Mouse (Mus musculus): ENCODE results near the gene Dot1l.

Dot1l gene

GRCm38 (mm10) chr10:80757717-80758116 lies 2.7 kb downstream of the Dot1l start:
- no peak for DNase-seq (ENCODE audit: extremely low read depth, low read depth, low spot score)

- no peak for DNase-seq (ENCODE audit: extremely low read depth, low read depth, low spot score)
These were observed 3.6 kb downstream of the Dot1l start for GRCm38 (mm10) chr10:80758651-80759050.

GRCm38 (mm10) chr10:80760596-80761524 lies 5.9 kb downstream of the Dot1l start:
- no peak for DNase-seq (ENCODE audit: extremely low read depth, low read depth, low spot score)

- DNase-seq (ENCODE audit: extremely low read depth, low read depth, low spot score) = no peak
These were observed 6.8 kb downstream of the Dot1l start for GRCm38 (mm10) chr10:80761821-80762220.

- DNase-seq (ENCODE audit: extremely low read depth, low read depth, low spot score) = no peak
These were observed 8.5 kb downstream of the Dot1l start for GRCm38 (mm10) chr10:80763502-80763901.

GRCm38 (mm10) chr10:80765746-80766145 lies 10.7 kb downstream of the Dot1l start:
- no peak for DNase-seq (ENCODE audit: extremely low read depth, low read depth, low spot score)

GRCm38 (mm10) chr10:80766161-80766815 lies 11.3 kb downstream of the Dot1l start:
- no peak for DNase-seq (ENCODE audit: extremely low read depth, low read depth, low spot score)

GRCm38 (mm10) chr10:80768365-80768764 lies 13.4 kb downstream of the Dot1l start:
- DNase-seq (ENCODE audit: extremely low read depth, low read depth, low spot score) = no peak

- no peak for DNase-seq (ENCODE audit: extremely low read depth, low read depth, low spot score)
These were observed 18.8 kb downstream of the Dot1l start for GRCm38 (mm10) chr10:80773816-80774215.

- DNase-seq (ENCODE audit: extremely low read depth, low read depth, low spot score) = no peak
These were observed 19.5 kb downstream of the Dot1l start for GRCm38 (mm10) chr10:80774549-80774948.

- DNase-seq (ENCODE audit: extremely low read depth, low read depth, low spot score) = no peak
These were observed 20.0 kb downstream of the Dot1l start for GRCm38 (mm10) chr10:80774981-80775380.

- DNase-seq (ENCODE audit: extremely low read depth, low read depth, low spot score) = no peak
These were observed 20.7 kb downstream of the Dot1l start for GRCm38 (mm10) chr10:80775731-80776130.

- DNase-seq (ENCODE audit: extremely low read depth, low read depth, low spot score) = no peak
These were observed 21.4 kb downstream of the Dot1l start for GRCm38 (mm10) chr10:80776358-80776869.

- no peak for DNase-seq (ENCODE audit: extremely low read depth, low read depth, low spot score)
These were observed 22.1 kb downstream of the Dot1l start for GRCm38 (mm10) chr10:80777123-80777522.

GRCm38 (mm10) chr10:80779565-80779964 lies 24.6 kb downstream of the Dot1l start:
- DNase-seq (ENCODE audit: extremely low read depth, low read depth, low spot score) = no peak

- DNase-seq (ENCODE audit: extremely low read depth, low read depth, low spot score) = no peak
These were observed 29.3 kb downstream of the Dot1l start for GRCm38 (mm10) chr10:80784302-80784701.

- no peak for DNase-seq (ENCODE audit: extremely low read depth, low read depth, low spot score)
These were observed 29.9 kb downstream of the Dot1l start for GRCm38 (mm10) chr10:80784871-80785270.

- DNase-seq (ENCODE audit: extremely low read depth, low read depth, low spot score) = no peak
These were observed 31.0 kb downstream of the Dot1l start for GRCm38 (mm10) chr10:80785963-80786362.

GRCm38 (mm10) chr10:80787517-80787916 lies 32.5 kb downstream of the Dot1l start:
- no peak for DNase-seq (ENCODE audit: extremely low read depth, low read depth, low spot score)

GRCm38 (mm10) chr10:80790761-80791404 lies 35.9 kb downstream of the Dot1l start:
- DNase-seq (ENCODE audit: extremely low read depth, low read depth, low spot score) = no peak

GRCm38 (mm10) chr10:80791476-80792174 lies 36.6 kb downstream of the Dot1l start:
- no peak for DNase-seq (ENCODE audit: extremely low read depth, low read depth, low spot score)

All from fat pad, adult 2 months (tissue).